Mouse (Mus musculus) kidney, postnatal 36 days (tissue): ENCODE results near the gene Il33.
A peak's percentile ranks its signal among the peaks of the same experiment; 100 is the strongest.
"Not testable (repeated sequence)": the region's sequence is repeated elsewhere in the genome, so short reads cannot be mapped to it uniquely, and the experiment has no call there.

ENCODE experiments used
- DNase-seq, 2 experiments: peaks; one replicate each; pipeline ENCODE4 v3.0.0; 2021 to 2022; ENCODE audit warnings: mixed read lengths in 2 of 2

Gene Il33

GRCm38 (mm10) chr19:29940239-29940638, 15.3 kb downstream of the Il33 start:
- DNase-seq: peak in 1 of 2 experiments; percentile 50

- no peak for DNase-seq
Observed at GRCm38 (mm10) chr19:29941208-29941607, 16.3 kb downstream of the Il33 start.

- DNase-seq: peak; percentile 72 to 73
Observed at GRCm38 (mm10) chr19:29942358-29942757, 17.4 kb downstream of the Il33 start.

- no peak for DNase-seq
Observed at GRCm38 (mm10) chr19:29944426-29944825, 19.5 kb downstream of the Il33 start.

- DNase-seq: not testable (repeated sequence)
Observed at GRCm38 (mm10) chr19:29944935-29945334, 20.0 kb downstream of the Il33 start.

GRCm38 (mm10) chr19:29945557-29946422, 20.9 kb downstream of the Il33 start:
- DNase-seq: no peak

- no peak for DNase-seq
Observed at GRCm38 (mm10) chr19:29946423-29946716, 21.5 kb downstream of the Il33 start.

GRCm38 (mm10) chr19:29947056-29947455, 22.1 kb downstream of the Il33 start:
- DNase-seq: no peak

GRCm38 (mm10) chr19:29947891-29948801, 23.2 kb downstream of the Il33 start:
- peak; percentile 93 to 95 for DNase-seq

GRCm38 (mm10) chr19:29952538-29952937, 27.6 kb downstream of the Il33 start:
- DNase-seq: no peak

- DNase-seq: no peak
Observed at GRCm38 (mm10) chr19:29953833-29954232, 28.9 kb downstream of the Il33 start.

- no peak for DNase-seq
Observed at GRCm38 (mm10) chr19:29955454-29955853, 30.5 kb downstream of the Il33 start.

GRCm38 (mm10) chr19:29960906-29961305, 36.0 kb downstream of the Il33 start:
- DNase-seq: no peak

- DNase-seq: no peak
Observed at GRCm38 (mm10) chr19:29961842-29962241, 36.9 kb downstream of the Il33 start.

GRCm38 (mm10) chr19:29963598-29964092, 38.7 kb downstream of the Il33 start:
- DNase-seq: no peak

GRCm38 (mm10) chr19:29967960-29968359, 43.0 kb downstream of the Il33 start:
- DNase-seq: peak in 1 of 2 experiments; percentile 40

GRCm38 (mm10) chr19:29973396-29973795, 48.5 kb downstream of the Il33 start:
- no peak for DNase-seq

- peak; percentile 51 to 53 for DNase-seq
Observed at GRCm38 (mm10) chr19:29978847-29979246, 53.9 kb downstream of the Il33 start.

GRCm38 (mm10) chr19:29979452-29980089, 54.7 kb downstream of the Il33 start:
- no peak for DNase-seq

GRCm38 (mm10) chr19:29984208-29985005, 59.5 kb downstream of the Il33 start:
- peak; percentile 94 for DNase-seq

GRCm38 (mm10) chr19:29986464-29987091, 61.7 kb downstream of the Il33 start:
- DNase-seq: no peak
